Mouse (Mus musculus): Measurements from ENCODE around the gene A1bg.

DNA sequence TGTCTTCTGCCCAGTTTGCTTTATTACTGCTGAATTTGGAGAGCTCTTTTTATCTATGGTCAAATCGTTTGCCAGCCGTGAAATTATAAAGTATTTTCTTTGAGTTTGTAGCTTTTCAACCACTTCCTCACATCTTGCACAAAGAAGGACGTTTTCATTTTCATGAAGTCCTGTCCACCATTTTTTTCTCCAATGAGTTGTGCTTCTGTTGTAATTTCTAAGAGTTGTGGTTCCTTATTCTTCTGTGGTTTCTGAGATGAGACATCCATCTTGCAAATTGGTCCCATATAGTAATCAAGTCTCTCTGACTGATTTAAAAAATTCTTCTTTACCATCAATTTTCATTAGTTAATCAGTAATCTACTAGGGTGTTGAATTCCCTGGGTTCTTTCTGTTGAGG is 60.4 kb downstream of the A1bg start:
- TF ChIP-seq POLR2A (IDR thresholded peaks at IDR 0.05; ENCODE audit: borderline replicate concordance, extremely low read depth, low read depth, low read length) = no peak
- TF ChIP-seq CTCF (IDR thresholded peaks at IDR 0.05; ENCODE audit: insufficient read depth, low read length) = no peak

Measured in lung, adult 2 months (tissue).